Mouse (Mus musculus): ENCODE data around the gene Asf1b. TPM values are rescaled to one million over a fixed set of nuclear protein-coding genes. Genes with fewer than 3 reads are reported as not detected.
A peak's percentile ranks its signal among the peaks of the same experiment; 100 is the strongest.

Gene Asf1b
- polyA plus RNA-seq, 1 experiment from 2014 or later = 64.8 TPM

DNA sequence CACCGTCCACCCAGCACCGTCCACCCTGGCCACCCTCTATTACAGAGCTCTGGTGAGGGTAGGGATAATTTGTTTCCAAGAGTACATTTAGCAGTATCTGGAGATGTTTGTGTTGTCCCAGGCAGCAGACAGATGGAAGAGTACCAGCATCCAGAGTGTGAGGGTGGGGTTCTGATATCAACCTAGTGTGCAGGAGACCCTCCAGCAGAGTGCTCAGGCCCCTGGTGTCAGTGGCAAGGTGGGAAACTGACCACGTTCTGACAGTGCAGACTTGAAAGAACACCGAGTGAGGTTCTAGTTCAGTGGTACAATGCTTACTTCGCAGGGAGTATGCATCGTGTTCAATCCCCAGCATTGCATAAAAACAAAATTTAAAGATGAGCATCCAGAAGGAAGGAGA lies 16.4 kb downstream of the Asf1b start:
- WGBS = 80% methylated on average over 6 of the region's 6 CpGs
- Histone ChIP-seq H3K27me3 (replicated peaks; ENCODE audit: control insufficient read depth, insufficient read depth, low read length) (no peaks in the 10 kb centered on the region), H3K4me2 (ENCODE audit: low read length) (peak overlapping the region; percentile 80), H3K36me3 (ENCODE audit: control insufficient read depth, insufficient read depth, low read length) (peaks cover 29% of the 10 kb centered on the region), H3K4me1 (replicated peaks; ENCODE audit: control insufficient read depth, insufficient read depth, low read length) (peaks cover 15% of the 10 kb centered on the region), H3K4me3 (ENCODE audit: low read depth, low read length) (peak overlapping the region; percentile 87), H3K9ac (ENCODE audit: low read length) (no peak overlapping the region), H3K27ac (ENCODE audit: low read depth) (no peak overlapping the region), H3K9me3 (ENCODE audit: control insufficient read depth, low read length) (no peaks in the 10 kb centered on the region)
- ATAC-seq (replicated peaks; ENCODE audit: low FRiP score, low TSS enrichment, low read depth) = no peak
- no peak for DNase-seq (ENCODE audit: low spot score)

DNA sequence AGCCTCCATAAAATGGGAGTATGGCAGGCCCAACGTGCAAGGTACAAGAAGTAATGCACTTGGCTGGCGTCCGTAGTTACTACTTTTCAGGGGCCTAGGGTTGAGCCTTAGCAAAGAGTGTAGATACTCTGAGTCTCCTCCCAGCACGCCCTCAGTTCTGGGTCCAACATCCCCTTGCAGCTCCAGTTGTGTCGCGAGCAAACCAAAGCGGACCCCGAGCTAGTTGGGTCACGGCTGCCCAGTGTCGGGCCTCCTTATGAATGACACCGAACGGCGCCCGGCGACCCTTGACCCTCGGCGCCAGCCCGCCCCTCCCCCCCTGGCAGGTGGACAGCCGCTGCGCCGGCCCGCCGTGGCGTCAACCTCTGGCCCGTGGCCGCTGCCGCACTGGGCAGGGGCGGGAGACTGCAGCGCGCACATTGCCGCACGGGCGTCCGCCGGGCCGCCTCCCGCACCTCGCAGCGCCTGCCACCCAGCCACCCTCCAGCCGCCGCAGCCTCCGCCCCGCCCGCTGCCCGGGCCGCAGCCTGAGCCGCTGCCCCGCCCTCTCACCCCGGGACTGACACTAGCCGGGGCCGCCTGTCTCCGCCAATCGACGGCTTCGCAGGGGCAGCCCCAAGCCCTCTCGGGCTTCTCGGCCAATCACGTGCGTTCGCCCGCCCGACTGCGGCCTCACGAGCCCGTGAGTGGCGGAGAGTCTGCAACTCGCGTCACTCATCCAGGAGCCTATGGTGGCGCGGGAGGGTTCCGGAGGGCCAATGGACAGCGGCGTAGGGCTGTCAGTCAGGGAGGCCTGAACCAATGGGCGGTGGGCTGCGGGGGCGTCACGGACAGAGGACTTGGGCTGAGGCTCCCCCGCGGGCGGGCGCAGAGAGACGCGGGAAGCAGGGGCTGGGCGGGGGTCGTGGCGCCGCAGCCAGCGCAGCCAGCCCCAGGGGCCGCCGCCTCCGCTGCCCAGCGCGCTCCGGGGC lies 17.1 kb downstream of the Asf1b start, which contains the start of gene Prkaca:
Prkaca (plus strand) TSS at position 844 of the 971 bp plus-strand sequence.
- Histone ChIP-seq H3K4me1 (replicated peaks; ENCODE audit: control insufficient read depth, insufficient read depth, low read length) (peaks cover 22% of the 10 kb centered on the region), H3K27me3 (replicated peaks; ENCODE audit: control insufficient read depth, insufficient read depth, low read length) (no peaks in the 10 kb centered on the region), H3K36me3 (ENCODE audit: control insufficient read depth, insufficient read depth, low read length) (peaks cover 24% of the 10 kb centered on the region), H3K4me3 (ENCODE audit: low read depth, low read length) (peak within 1 kb of the TSS; percentile 87), H3K4me2 (ENCODE audit: low read length) (peak within 1 kb of the TSS; percentile 95), H3K9me3 (ENCODE audit: control insufficient read depth, low read length) (no peaks in the 10 kb centered on the region), H3K27ac (ENCODE audit: low read depth) (peak within 1 kb of the TSS; percentile 51), H3K9ac (ENCODE audit: low read length) (peak within 1 kb of the TSS; percentile 78)
- ATAC-seq (replicated peaks; ENCODE audit: low FRiP score, low TSS enrichment, low read depth) = peak; percentile 100
- WGBS = under 1% methylated on average over 72 of the region's 94 CpGs
- DNase-seq (ENCODE audit: low spot score) = peak; percentile 95

DNA sequence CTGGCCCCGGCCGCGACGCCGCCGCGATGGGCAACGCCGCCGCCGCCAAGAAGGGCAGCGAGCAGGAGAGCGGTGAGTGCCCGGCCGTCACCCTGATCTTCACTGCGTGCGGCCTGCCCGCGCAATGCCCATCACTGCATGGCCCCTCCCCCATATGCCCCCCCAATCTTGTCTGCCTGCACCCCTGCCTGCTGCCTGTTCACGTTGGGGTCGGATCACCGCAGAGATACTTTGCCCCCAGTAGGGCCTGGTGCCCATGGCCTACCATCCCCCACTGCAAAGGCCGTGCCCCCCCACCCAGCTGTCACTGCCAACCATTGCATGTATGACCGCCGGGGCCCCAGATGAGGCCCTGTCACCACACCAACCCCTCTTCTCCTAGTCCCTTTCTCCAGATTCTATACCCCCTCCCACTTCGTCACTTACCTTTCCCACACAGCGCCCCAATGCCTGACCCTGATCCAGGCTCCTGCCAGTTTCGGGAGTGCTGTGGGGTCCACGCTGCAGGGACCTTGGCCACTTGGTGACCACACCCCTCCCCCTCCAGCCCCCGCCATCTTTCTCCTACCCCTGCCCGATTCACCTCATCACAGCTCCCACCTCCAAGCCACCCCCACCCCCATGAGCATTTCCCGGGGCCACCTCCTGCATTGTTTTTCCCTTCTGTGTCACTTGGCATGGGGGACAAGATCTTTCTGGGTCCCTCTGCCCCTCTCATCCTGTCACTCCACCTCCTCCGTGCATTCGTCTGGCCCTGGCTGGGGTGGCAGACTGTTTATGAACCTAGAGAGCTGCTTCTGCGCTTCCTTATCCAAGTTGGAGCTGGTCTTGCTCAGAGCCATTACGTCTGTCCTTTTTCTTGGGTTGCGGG lies 18.1 kb downstream of the Asf1b start:
- Histone ChIP-seq H3K4me3 (ENCODE audit: low read depth, low read length) (peak overlapping the region; percentile 87), H3K9ac (ENCODE audit: low read length) (peak overlapping the region; percentile 78), H3K36me3 (ENCODE audit: control insufficient read depth, insufficient read depth, low read length) (peaks cover 22% of the 10 kb centered on the region), H3K27ac (ENCODE audit: low read depth) (peak overlapping the region; percentile 51), H3K4me2 (ENCODE audit: low read length) (peak overlapping the region; percentile 95), H3K4me1 (replicated peaks; ENCODE audit: control insufficient read depth, insufficient read depth, low read length) (peaks cover 27% of the 10 kb centered on the region), H3K9me3 (ENCODE audit: control insufficient read depth, low read length) (no peaks in the 10 kb centered on the region), H3K27me3 (replicated peaks; ENCODE audit: control insufficient read depth, insufficient read depth, low read length) (no peaks in the 10 kb centered on the region)
- DNase-seq (ENCODE audit: low spot score) (no peak), ATAC-seq (replicated peaks; ENCODE audit: low FRiP score, low TSS enrichment, low read depth) (peak; percentile 28)
- 2% methylated on average over 37 of the region's 37 CpGs for WGBS

DNA sequence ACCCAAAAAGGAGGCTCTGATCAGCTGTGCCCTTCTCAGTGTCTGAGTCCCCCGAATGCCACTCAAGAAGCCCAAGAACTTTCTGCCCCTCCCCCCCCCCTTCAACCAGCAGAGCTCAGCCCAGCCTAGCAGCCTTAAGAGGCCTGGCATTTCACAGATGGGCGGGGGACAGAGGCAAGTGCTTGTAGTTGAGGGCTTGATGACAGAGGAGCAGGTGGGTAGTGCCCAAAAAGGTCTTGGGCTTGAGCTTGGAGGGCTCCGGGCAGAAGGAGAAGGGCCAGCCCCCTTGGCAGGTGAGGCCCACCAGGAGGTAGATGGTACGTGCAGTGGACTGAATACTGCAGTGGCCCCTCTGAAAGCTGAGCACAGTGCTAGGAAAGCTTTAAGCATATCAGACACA lies 19.2 kb downstream of the Asf1b start:
- Histone ChIP-seq H3K36me3 (ENCODE audit: control insufficient read depth, insufficient read depth, low read length) (peaks cover 16% of the 10 kb centered on the region), H3K4me1 (replicated peaks; ENCODE audit: control insufficient read depth, insufficient read depth, low read length) (peaks cover 27% of the 10 kb centered on the region), H3K9ac (ENCODE audit: low read length) (no peak overlapping the region), H3K9me3 (ENCODE audit: control insufficient read depth, low read length) (no peaks in the 10 kb centered on the region), H3K27ac (ENCODE audit: low read depth) (no peak overlapping the region), H3K27me3 (replicated peaks; ENCODE audit: control insufficient read depth, insufficient read depth, low read length) (no peaks in the 10 kb centered on the region), H3K4me3 (ENCODE audit: low read depth, low read length) (no peak overlapping the region), H3K4me2 (ENCODE audit: low read length) (no peak overlapping the region; the same call in 1 of the 2 replicates)
- ATAC-seq (replicated peaks; ENCODE audit: low FRiP score, low TSS enrichment, low read depth) (no peak), DNase-seq (ENCODE audit: low spot score) (no peak)
- WGBS = 90% methylated on average over 4 of the region's 4 CpGs

DNA sequence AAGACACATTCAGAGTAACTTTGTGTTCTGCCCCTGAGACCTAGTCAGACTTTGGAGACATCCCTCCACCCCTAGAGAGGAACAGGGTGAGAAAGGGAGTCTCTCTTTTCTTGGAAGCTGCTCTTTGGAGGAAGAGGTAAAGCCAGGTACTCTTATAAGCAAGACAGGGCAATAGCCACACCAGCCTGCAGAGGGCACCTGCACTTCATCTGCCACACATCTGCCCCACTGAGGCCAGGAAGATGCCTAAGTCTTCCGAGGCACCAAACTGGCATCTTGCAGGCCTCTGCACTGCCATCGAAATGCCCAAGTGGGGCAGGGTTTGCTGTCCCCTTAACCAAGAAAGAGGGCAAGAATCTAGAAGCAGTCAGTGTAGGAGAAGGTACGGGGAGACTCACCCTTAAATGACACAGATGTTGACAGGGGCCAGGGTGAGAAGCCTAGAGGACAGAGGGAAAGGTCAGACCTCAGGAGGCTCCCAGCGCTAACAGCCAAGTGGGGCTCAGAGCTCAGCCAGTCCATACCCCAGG lies 20.9 kb downstream of the Asf1b start:
- Histone ChIP-seq H3K27ac (ENCODE audit: low read depth) (no peak overlapping the region), H3K27me3 (replicated peaks; ENCODE audit: control insufficient read depth, insufficient read depth, low read length) (no peaks in the 10 kb centered on the region), H3K9ac (ENCODE audit: low read length) (no peak overlapping the region), H3K36me3 (ENCODE audit: control insufficient read depth, insufficient read depth, low read length) (peaks cover 28% of the 10 kb centered on the region), H3K4me1 (replicated peaks; ENCODE audit: control insufficient read depth, insufficient read depth, low read length) (peaks cover 27% of the 10 kb centered on the region), H3K4me2 (ENCODE audit: low read length) (no peak overlapping the region), H3K9me3 (ENCODE audit: control insufficient read depth, low read length) (no peaks in the 10 kb centered on the region), H3K4me3 (ENCODE audit: low read depth, low read length) (no peak overlapping the region)
- 88% methylated on average over 4 of the region's 4 CpGs for WGBS
- ATAC-seq (replicated peaks; ENCODE audit: low FRiP score, low TSS enrichment, low read depth) (no peak), DNase-seq (ENCODE audit: low spot score) (no peak)

DNA sequence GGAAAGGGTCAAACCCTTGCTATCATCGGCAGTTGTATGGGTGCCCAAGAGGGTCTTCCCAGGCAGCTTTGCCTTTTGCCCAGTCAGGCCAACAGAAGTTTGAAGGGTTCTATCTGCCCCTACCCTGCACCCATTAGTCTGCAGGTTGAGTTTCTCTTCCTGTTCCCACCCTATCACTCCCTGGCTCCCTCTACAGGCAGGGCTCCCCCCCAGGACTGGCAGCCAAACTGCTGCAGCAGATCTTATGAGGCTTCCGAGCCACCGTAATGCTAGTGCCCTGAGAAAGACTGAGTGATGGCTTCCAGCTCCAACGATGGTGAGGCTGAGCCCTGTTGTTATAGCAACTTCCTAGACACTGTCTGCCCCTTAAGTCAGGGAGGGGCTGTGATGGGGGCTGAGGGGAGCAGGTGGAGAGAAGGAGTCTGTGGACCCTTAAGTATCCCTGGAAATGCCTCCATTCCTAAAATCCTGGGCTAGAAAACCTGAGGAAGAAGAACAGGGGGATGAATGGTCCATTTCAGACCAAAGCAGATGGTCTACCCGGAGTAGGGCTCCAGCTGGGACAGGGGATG lies 21.6 kb downstream of the Asf1b start:
- H3K9me3 ChIP-seq (ENCODE audit: control insufficient read depth, low read length) = no peaks in the 10 kb centered on the region
- H3K4me3 ChIP-seq (ENCODE audit: low read depth, low read length) = no peak overlapping the region
- H3K27ac ChIP-seq (ENCODE audit: low read depth) = no peak overlapping the region
- 73% methylated on average over 5 of the region's 5 CpGs for WGBS
- peaks cover 26% of the 10 kb centered on the region for H3K4me1 ChIP-seq (replicated peaks; ENCODE audit: control insufficient read depth, insufficient read depth, low read length)
- H3K9ac ChIP-seq (ENCODE audit: low read length) = no peak overlapping the region
- DNase-seq (ENCODE audit: low spot score) (no peak), ATAC-seq (replicated peaks; ENCODE audit: low FRiP score, low TSS enrichment, low read depth) (no peak)
- no peaks in the 10 kb centered on the region for H3K27me3 ChIP-seq (replicated peaks; ENCODE audit: control insufficient read depth, insufficient read depth, low read length)
- H3K36me3 ChIP-seq (ENCODE audit: control insufficient read depth, insufficient read depth, low read length) = peaks cover 35% of the 10 kb centered on the region
- H3K4me2 ChIP-seq (ENCODE audit: low read length) = no peak overlapping the region

DNA sequence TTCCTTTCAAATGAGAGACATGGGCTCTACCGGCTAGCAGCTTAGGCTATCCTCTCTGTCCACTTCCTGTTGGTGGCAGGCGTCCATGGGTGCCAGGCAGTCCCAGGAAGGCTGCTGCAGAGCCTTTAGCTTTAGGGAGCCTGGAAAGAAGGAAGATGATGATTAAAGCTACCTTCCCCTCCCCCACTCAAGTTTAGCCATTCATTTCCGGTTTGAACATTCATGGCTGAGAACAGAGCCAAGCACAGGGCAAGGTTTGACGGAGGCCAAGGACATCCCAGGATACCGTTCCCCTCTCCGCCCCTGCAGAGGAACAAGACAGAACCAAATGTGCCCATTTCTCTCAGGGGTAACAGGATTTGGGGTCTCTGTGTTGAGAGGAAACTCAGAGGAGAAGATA lies 22.3 kb downstream of the Asf1b start:
- no peak for DNase-seq (ENCODE audit: low spot score)
- no peak for ATAC-seq (replicated peaks; ENCODE audit: low FRiP score, low TSS enrichment, low read depth)
- Histone ChIP-seq H3K9ac (ENCODE audit: low read length) (no peak overlapping the region), H3K4me2 (ENCODE audit: low read length) (no peak overlapping the region; the same call in 1 of the 2 replicates), H3K9me3 (ENCODE audit: control insufficient read depth, low read length) (no peaks in the 10 kb centered on the region), H3K36me3 (ENCODE audit: control insufficient read depth, insufficient read depth, low read length) (peaks cover 43% of the 10 kb centered on the region), H3K4me3 (ENCODE audit: low read depth, low read length) (no peak overlapping the region), H3K27me3 (replicated peaks; ENCODE audit: control insufficient read depth, insufficient read depth, low read length) (no peaks in the 10 kb centered on the region), H3K27ac (ENCODE audit: low read depth) (no peak overlapping the region), H3K4me1 (replicated peaks; ENCODE audit: control insufficient read depth, insufficient read depth, low read length) (peaks cover 23% of the 10 kb centered on the region)
- 46% methylated on average over 6 of the region's 6 CpGs for WGBS

DNA sequence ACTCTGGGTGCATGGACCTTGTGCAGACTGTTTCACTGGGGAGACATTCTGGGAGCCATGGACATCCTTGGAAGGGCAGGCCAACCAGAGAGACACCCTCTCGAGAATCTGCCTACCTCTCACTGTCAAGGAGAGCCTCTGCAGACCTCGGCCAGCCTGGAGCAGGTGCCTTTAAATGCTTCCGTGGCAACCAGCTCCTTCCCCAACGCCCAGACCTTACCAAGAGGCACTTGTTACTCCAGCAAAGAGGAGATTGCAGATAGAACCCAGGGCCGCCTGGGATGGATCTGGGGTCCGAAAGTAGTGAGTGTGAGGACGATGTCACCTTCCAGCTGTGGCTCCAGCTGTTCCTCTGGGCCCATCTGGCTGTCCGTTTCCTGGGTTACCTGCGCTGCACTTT lies 22.9 kb downstream of the Asf1b start:
- no peak for ATAC-seq (replicated peaks; ENCODE audit: low FRiP score, low TSS enrichment, low read depth)
- H3K27ac ChIP-seq (ENCODE audit: low read depth) = no peak overlapping the region

More for the DNA sequence above, 22.9 kb downstream of the Asf1b start:
- WGBS = 69% methylated on average over 9 of the region's 9 CpGs
- no peak for DNase-seq (ENCODE audit: low spot score)
- peaks cover 23% of the 10 kb centered on the region for H3K4me1 ChIP-seq (replicated peaks; ENCODE audit: control insufficient read depth, insufficient read depth, low read length)
- no peaks in the 10 kb centered on the region for H3K9me3 ChIP-seq (ENCODE audit: control insufficient read depth, low read length)
- H3K27me3 ChIP-seq (replicated peaks; ENCODE audit: control insufficient read depth, insufficient read depth, low read length) = no peaks in the 10 kb centered on the region
- no peak overlapping the region for H3K4me2 ChIP-seq (ENCODE audit: low read length)
- H3K4me3 ChIP-seq (ENCODE audit: low read depth, low read length) = no peak overlapping the region
- H3K9ac ChIP-seq (ENCODE audit: low read length) = no peak overlapping the region
- peaks cover 48% of the 10 kb centered on the region for H3K36me3 ChIP-seq (ENCODE audit: control insufficient read depth, insufficient read depth, low read length)

Data from intestine, embryonic 14.5 days (tissue).